Mouse (Mus musculus) WW6 (cell line): ENCODE results near the gene Aldh3b2.
"Not testable (repeated sequence)": the region's sequence is repeated elsewhere in the genome, so short reads cannot be mapped to it uniquely, and the experiment has no call there.

Source experiments
- DNase-seq: peaks from one replicate; pipeline ENCODE4 v3.0.0-alpha.2; 2013; ENCODE audit warnings: low read depth, low spot score

Aldh3b2 gene

DNA sequence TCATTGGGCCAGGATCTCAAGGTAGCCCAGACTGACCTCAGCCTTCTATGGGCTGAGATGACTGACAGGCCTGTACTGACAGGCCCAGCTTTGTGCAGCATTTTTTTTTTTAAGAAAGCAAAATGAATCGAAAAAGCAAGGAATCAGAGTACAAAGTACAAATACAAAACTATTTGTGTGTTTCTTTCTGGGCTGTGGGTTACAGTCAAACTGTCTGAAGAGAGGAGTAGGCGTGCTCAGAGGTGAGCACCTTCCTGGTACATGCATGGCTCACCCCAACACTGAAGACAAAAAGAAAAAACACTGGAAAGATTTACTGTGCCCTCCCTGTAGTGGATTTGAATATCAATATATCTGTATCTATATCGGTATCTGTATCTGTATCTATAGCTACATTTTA is 24.3 kb upstream of the Aldh3b2 start:
- DNase-seq: no peak

DNA sequence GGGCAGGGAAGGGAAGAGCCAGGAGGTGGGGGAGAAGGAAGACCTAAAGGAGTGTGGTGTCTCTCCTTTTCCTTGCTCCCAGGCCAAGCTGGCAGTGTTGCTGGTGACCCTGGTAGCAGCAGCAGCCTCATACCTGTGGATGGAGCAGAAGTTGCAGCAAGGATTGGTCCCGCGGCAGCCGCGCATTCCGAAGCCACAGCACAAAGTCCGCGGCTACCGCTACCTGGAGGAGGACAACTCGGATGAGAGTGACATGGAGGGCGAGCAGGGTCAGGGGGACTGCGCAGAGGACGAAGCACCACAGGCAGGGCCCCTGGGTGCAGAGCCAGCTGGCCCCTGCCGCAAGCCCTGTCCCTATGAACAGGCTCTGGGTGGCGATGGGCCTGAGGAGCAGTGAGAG is 23.6 kb upstream of the Aldh3b2 start:
- DNase-seq: no peak

DNA sequence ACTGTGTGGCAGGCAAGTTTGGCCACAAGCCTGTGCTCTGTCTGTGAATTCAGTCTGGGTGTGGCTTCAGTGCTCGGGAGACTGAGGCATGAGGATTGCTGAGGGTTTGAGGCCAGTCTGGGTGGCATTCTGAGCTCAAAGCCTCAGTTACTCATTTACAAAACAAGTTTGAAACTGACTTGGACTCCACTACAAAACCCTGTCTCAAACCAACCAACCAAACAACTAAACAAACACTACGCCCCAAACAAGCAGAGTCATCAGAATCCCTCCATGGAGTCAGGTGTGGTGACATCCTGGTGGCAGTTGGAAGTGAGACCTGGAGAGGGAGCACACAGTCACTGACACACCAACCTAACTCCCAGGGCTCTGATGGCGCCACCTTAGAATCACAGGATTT is 21.8 kb upstream of the Aldh3b2 start:
- DNase-seq: no peak

DNA sequence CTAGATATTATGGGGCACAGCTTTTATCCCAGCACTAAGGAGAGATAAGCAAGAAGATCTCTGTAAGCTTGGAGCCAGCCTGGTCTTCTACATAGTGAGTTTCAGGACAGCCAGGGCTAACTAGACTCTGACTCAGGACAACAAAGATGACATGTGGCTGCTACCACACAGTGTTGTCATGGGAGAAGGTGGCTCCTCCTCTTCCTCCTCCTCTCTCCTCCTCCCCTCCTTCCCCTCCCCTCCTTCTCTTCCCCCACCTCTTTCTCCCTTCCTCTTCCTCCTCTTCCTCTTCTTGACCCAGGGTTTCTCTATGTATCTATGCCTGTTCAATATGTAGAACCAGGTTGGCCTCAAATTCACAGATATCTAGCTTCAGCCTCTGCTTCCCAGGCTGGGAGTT is 20.7 kb upstream of the Aldh3b2 start:
- DNase-seq: no peak

DNA sequence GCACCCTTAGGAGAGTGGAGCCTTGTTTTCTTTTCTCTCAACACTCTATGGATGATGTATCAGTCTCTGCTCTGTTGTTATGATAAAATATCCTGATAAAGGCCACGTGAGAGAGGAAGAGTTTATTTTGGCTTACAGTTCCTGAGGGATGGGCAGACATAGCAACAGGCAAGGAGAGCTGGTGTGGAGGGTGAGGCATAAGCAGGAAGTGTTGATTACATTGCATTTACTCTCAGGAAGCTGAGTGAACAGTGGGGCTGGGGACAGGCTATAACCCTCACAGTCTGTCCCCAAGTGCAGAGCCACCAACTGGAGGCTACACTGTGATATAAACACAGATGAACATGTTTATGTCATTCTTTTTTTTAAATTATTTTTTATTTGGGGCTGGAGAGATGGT is 20.0 kb upstream of the Aldh3b2 start:
- no peak for DNase-seq

DNA sequence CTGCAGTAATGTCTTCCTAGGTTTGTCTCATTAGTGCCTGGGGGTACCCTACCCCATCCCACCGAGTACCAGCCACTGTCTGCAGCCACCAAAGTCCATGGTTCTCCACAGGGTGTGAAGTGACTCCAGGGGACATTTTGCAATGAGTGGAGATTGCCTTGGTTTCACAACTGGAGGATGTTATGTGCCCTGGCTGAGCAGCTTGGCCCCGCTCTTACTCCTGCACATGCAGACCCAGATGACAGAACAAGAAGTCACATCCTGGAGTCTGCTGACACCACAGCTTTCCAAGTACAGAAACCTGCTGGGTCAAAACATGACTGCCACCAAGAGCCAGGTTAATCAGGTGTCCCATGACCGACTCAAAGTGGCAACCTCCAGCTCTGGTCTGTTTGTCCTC is 17.1 kb upstream of the Aldh3b2 start:
- DNase-seq: no peak

DNA sequence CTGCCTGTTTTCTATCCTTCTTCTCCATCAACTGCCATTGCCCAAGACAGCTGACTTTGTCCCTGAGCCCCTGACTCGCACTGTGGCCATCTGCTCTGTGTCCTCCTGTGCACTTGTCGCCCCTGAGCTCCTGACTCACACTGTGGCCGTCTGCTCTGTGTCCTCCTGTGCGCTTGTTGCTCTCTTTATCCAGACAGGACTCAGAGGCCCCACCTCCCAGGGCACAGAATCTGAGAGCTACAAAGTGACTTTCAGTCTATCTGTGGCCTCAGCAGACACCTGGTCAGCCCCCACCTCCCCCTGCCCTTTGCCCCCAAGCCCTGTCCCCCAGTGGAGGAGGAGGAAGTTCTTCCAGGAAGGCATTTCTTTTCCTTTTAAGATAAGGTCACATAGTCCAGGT is 16.3 kb upstream of the Aldh3b2 start:
- no peak for DNase-seq

DNA sequence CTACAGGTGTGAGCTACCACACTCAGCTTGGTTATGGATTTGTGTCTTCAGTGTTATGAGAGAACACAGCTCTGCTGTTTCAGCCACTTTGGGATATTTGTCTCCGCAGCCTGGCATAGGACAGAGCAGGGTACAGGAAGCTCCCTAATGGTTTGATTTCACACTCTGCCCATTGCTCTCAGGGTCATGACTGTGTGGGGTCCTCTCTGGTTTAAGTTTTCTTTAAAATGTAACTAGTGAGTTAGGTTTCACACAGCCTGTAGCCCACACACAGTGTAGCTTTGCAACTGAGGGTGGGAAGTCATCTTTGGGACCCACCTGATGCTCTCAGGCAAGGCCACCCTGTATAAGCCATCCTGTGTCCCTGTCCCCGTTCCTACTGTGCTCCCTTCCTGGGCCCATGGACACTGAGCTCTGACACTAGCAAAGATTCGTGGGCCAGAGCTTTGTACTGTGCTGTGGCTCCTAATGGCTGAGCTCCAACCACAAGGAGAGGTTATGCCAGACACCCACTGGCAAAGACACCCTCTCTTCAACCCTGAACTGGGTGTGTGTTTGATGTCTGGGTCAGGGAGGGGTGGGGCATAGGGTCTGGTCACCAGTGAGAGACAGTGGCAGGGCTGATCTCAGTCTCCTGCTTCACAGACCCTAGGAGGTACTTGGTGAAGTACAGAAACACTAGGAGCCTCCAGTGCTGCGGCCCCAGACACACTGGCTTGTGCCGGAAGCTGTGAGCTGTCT is 14.7 kb upstream of the Aldh3b2 start:
- DNase-seq: not testable (repeated sequence)

DNA sequence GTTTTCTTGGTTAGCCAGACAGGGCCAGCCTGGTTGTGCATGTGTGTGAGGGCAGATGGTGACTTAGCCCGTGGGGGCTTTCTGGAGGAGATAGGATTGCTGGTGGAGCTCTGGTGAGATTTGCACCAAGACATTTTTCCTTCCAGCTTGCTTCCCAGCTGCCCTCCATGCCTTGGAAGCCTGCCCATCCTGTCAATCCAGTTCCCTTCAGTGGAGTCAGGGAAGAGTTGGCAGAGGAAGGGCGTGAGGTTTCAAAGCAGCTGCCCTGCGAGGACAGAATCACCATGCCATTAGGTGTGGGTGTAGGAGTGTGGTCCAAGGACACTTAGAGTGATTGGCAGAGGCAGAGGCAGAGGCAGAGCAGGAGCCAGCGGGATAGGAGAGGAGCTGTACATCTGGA is 13.7 kb upstream of the Aldh3b2 start, which contains the start of gene Aldh3b3:
Gene Aldh3b3 (plus strand): TSS at position 176 of the 400 bp plus-strand sequence.
- no peak for DNase-seq

DNA sequence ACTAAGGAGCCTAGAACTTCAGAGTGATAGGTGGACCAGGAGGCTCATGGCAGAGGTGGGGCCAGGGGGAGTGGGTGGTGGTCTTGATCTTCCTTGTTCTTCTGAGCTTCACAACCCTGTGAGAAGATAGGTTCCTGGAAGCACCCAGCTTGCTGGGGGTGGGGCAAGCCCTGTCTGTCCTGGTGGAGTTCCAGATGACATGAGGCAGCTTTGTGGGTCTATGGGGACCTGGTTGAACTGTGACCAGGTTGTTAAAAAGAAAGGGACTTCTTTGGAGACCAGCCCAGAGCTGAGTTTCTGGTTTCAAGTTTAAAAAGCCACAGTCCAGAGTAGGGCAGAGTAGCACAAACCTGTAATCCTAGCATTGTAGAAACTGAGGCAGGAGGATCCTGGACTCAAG is 13.1 kb upstream of the Aldh3b2 start:
- no peak for DNase-seq

DNA sequence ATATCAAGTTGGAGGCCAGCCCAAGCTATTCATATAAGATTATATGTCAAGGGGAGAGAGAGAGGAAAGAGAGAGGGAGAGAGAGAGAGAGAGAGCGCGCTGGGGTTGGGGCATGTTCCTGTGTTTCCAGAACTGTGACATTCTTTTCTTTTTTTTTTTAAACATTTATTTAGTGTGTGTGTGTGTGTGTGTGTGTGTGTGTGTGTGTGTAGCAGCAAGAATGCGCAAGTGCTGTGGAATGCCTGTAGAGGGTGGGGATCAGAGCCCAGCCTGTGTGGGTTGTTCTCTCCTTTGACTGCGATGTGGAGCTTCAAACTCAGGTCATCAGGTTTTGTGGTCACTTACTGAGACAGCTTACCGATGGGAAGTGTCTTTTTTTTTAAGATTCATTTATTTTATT is 11.9 kb upstream of the Aldh3b2 start:
- no peak for DNase-seq

DNA sequence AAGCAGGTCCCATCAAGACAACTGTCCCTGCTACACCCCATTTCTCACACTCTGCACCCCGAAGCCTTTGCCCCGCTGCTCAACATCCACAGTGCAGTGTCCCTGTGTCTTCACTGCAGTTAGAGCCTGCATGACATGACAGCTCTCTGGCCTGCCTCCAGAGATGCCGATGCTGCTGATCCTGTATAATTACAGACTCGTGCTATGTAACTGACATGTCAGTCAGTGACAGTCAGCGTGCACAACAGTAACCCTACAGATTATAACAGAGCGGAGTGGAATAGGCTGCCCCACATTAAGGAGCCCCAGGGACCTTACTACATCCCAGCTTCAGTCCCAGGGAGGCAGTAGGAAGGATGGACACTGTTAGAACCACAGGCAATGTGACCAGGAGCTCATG is 10.3 kb upstream of the Aldh3b2 start:
- not testable (repeated sequence) for DNase-seq

DNA sequence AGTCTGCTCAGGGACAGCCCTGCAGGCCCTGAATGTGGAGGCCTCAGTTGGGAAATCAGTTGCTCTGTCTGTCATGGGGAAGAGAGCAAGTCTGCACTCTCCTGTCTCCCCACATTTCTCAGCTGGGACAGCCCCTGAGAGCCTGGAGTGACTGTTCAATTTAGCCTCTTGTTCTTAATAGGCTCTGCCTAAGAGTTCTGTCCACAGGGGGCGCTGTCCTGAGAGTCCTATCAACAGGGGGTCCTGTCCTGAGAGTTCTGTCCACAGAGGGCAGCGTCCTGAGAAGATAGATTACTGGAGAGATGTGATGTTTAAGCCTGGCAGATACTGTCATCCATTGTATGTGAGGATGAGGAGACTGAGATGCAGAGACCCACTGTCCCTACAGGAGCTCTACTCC is 9.7 kb upstream of the Aldh3b2 start:
- DNase-seq: no peak

DNA sequence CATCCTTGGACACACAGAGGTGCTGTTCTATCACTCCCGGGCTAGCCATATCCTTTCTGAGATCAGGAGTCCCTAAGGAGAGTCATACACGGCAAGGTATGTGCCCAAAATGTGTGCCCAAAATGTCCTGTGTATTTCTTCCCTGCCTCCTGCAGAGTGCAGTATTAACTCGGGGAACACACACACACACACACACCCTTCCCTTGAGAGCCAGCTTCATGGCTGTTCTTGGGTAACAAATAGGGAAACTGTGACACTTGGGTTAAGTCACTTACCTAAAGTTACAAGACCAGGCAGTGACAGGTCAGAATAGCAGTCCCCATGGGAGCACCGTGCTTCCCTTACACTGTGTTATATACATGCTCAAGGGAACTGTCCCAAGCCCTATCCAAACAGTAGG is 8.1 kb upstream of the Aldh3b2 start:
- no peak for DNase-seq

DNA sequence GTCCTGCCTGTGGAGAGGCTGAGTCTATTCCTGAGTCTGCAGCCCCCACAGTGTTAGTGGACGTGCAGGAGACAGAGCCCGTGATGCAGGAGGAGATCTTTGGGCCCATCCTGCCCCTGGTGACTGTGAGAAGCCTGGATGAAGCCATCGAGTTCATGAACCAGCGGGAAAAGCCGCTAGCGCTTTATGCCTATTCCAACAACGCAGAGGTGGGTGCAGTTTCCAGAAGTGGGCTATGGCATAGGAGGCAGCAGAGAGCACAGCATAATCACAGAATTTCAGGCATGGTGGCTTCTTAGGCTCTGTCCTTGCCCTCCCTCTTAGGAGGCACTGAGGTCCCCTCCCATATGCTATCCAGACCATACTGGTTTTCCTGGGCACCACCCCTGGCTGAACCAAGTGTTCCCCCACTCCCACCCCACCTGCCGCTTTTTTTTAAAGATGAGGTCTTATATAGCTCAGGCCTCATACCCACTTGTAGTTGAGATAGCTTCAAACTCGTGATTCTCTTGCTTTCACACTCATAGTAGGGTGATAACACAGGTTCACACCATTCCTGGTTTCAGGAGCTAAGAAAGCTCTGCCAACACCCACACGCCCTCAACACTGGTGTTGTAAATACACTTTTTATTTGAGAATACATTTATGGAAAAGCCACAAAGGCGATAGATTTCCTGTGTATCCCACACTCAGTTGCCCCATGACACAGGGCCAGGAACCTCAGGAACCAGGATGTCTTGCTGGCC is 5.6 kb upstream of the Aldh3b2 start:
- DNase-seq: no peak

DNA sequence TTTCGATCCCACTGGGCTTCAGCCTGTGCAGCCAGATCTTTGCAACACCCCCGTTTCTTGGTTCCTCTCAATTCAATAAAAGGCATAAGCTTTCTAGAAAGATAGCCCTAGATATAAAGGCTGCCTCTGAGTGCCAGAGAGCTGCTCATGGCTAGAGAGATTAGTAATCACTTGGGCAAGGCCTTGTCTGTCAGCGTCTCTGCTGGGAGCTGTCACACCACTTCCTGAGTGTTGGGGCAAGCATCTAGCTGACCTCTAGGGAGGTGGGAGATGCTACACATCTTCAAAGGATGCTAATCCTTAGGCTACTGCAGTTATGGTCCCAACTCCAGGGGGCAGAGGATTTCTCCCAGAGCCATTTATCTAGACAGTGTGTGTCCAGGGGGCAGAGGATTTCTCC is 4.9 kb upstream of the Aldh3b2 start:
- DNase-seq: no peak

DNA sequence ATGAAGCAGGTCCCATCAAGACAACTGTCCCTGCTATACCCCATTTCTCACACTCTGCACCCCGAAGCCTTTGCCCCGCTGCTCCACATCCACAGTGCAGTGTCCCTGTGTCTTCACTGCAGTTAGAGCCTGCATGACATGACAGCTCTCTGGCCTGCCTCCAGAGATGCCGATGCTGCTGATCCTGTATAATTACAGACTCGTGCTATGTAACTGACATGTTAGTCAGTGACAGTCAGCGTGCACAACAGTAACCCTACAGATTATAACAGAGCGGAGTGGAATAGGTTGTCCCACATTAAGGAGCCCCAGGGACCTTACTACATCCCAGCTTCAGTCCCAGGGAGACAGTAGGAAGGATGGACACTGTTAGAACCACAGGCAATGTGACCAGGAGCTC is 2.5 kb downstream of the Aldh3b2 start:
- DNase-seq: not testable (repeated sequence)

DNA sequence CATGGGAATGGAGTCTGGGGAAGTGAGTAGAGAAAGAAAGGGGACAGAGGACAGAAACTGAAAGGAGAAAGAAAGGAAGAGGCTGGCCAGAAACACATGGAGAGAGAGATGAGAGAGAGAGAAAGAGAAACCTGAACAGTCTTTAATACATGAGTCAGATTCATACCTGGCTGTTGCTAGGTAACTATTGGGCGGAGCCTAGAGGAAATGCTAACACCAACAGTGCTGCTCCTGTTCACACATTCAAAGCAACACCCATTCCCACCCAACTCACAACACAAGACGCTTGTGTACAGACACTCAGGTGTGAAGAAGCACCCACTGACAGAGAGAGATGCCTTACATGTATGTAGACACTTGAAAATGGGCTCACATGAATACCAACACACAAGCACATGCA is 3.7 kb downstream of the Aldh3b2 start:
- no peak for DNase-seq

DNA sequence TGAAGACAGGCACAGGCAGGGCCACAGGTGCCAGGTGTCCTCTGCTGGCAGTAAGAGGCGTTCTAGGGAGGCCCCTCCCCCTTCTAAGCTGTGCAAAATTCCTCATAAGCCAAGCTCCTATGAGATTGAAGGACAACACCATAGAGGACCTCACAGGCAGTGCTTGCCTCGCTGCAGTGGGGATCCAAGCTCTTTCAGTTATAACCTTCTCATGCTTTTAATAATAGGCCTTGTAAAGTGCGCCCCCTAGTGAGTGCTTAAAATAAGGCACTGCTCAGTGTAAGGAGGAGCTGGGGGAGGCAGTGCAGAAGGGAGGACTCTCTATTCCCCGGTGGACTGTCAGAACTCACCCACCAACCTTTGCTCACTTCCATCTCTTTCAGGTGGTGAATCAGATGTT is 8.2 kb downstream of the Aldh3b2 start:
- peak; percentile 48 for DNase-seq

DNA sequence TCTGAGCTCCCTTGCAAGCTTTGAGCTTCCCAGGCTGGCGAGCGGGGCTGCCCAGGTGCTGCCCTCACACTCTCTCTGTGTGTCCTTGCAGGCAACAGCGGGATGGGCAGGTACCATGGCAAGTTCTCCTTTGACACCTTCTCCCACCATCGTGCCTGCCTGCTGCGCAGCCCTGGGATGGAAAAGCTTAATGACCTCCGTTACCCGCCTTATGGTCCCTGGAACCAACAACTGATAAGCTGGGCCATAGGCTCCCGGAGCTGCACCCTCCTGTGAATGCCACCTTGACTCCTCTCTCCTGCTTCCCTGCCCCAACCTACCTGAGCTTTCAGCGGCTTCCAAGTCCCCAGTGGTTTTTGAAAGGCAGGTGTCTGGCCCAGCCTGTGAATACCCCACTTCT is 8.8 kb downstream of the Aldh3b2 start:
- DNase-seq: no peak

DNA sequence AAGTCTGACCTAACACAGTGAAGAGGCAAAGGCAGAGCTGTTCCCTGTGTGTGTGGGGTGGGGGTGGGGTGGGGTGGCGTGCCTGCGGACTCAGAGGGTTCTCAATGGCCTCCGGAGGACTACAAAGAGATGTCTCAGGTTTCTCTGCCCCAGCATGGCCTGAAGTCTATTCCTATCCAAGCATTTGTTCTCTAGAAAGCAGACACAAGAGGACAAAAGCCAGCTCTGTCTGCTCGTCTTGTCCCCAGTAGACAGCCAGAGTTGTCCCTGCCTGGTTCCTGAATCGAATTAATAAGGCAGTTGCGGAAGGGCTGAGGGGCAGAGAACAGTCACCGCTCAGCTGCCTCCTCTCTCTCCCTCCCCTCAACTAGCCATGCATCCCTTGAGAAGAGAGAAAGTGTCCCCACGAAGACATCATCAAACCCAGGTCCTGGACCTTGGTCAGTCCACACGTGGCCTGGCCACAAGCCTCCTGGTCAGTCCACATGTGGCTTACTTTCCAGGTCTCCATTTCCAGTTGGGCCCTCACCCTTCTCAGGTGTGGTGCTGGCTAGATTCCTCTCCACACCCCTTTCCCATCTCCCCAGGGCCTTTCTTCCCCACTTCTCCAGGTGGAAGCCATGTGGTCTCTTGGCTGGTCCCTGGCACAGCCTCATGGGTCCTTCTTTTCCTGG is 11.5 kb downstream of the Aldh3b2 start:
- no peak for DNase-seq

DNA sequence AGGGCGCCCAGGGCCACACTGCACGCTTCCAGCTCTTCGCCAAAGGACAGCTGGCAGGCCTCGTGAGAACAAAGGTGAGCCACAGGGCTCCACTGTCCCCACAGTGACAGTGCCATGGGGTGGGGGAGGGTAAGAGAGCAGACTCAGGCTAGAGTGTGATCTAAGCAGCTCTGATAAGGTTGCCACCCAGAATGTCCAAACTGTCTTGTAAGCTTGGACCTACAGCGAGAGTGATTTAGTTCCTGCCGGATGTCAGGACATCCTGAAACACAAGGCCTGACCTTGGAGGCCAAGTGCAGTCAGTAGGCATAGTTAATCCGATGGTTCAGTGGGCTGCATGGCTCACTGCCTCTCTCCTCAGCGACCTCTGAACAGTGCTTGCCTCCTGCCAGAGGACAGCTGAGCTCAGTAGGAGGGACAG is 13.1 kb downstream of the Aldh3b2 start:
- no peak for DNase-seq

DNA sequence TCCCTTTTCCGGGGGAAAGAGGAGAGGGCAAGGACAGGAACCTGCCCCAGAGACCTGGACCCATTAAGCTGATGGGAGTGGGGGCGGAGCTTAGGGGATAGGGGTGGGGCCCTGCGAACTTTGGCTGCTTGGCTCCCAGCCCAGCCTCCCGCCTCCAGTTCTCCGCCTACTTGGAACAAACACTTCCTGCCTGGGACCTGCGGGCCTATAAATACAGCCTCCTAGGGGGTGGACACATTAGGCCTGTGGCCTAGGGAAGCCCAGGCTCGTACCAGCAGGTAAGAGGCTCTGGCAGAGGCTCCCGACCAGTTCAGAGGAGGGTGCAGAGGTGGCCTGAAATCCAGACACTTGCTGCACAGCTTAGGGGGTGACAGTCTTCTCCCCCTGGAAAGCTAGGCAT is 14.2 kb downstream of the Aldh3b2 start, which contains the start of gene Acy3:
Gene Acy3 (plus strand): TSS at position 237 of the 400 bp plus-strand sequence.
- no peak for DNase-seq
